Mouse (Mus musculus): ENCODE measurements around the gene Tex14. TPM values are rescaled to one million over a fixed set of nuclear protein-coding genes. Genes with fewer than 3 reads are reported as not detected.

The Tex14 gene
- polyA plus RNA-seq, 1 experiment = not detected

DNA sequence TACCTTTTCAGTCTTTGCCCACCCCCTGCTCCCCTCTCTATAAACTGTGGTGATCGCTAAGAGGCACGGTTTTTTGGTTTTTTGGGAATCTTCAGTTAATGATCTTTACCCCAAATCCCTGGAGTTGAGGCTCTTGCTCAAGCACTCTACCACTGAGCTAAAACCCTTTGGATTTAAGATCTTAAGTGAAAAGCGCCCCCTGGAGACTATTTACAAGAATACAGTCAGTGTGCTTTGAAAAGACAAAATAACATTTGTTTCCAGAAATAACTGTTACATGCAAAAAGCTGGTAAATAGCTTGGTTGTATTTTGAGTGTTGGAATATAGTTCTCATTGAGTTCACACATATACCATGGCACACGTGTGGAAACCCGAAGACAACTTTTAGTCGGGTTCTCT, 126.8 kb downstream of the Tex14 start:
- no peaks in the 10 kb centered on the region for H3K4me1 ChIP-seq (ENCODE audit: control insufficient read depth, insufficient read depth, insufficient read length, low read length)
- H3K4me3 ChIP-seq (ENCODE audit: insufficient read depth, low read depth, low read length) = no peak overlapping the region
- no peak overlapping the region for H3K27ac ChIP-seq (replicated peaks; ENCODE audit: low read depth, low read length)

DNA sequence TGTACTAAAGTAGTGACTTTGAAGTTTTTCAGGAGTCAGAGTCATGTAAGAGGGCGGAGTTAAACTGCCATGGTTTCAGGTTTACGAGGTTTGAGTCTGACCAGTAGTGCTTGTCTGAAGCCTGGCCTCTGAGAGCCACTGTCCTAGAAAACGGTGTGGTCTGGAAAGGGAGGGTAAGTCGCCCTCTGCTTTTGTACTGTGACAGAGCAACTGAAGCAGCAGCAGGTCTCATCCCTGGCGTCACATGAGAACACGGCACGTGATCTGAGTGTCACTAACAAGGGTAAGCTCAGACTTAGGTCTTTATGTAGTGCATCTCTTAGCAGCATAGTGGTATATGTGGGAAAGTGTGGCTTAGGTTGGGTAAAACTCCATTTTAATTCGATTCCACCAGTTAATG, 137.4 kb downstream of the Tex14 start:
- H3K4me1 ChIP-seq (ENCODE audit: control insufficient read depth, insufficient read depth, insufficient read length, low read length) = no peaks in the 10 kb centered on the region
- no peak overlapping the region for H3K27ac ChIP-seq (replicated peaks; ENCODE audit: low read depth, low read length)
- H3K4me3 ChIP-seq (ENCODE audit: insufficient read depth, low read depth, low read length) = no peak overlapping the region

DNA sequence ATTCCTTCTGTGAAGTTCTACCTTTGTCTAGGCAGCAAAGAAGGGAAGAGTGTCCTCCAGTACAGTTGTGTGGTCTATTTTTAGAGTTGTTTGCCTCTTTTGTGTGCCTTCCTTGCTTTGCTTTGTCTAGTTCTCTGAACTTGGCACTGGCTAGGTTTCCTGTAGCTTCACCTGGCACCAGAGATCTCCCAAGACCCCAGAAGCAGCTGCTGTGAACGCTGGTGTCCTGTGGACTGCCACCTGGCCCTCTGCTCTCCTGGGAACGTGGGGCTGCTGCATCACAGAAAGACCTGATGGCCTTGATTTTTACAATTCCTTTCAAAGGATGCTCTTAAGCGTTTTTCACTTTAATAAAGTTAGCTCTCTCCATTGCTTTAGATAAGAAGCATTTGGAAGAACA, 138.0 kb downstream of the Tex14 start:
- Histone ChIP-seq H3K27ac (replicated peaks; ENCODE audit: low read depth, low read length) (no peak overlapping the region), H3K4me1 (ENCODE audit: control insufficient read depth, insufficient read depth, insufficient read length, low read length) (no peaks in the 10 kb centered on the region), H3K4me3 (ENCODE audit: insufficient read depth, low read depth, low read length) (no peak overlapping the region)

DNA sequence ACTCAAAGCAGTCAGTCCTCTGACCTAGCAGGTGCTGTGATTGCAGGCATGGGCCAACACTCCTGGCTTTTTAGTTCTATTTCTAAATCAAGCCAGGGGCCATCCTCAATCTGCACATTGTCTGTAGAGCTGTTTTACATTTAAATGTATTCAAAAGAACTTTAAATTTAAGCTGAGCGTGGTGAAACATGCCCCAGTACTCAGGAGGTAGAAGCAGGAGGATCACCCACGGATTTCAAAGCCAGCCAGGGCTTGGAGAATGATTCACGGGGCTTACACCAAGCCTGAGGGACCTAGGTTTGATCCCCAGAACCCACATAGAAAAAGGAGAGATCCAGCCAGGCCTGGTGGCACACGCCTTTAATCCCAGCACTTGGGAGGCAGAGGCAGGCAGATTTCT, 148.5 kb downstream of the Tex14 start:
- H3K4me3 ChIP-seq (ENCODE audit: insufficient read depth, low read depth, low read length) = no peak overlapping the region
- no peak overlapping the region for H3K27ac ChIP-seq (replicated peaks; ENCODE audit: low read depth, low read length)
- peaks cover 6% of the 10 kb centered on the region; the same call in 1 of the 2 replicates for H3K4me1 ChIP-seq (ENCODE audit: control insufficient read depth, insufficient read depth, insufficient read length, low read length)

DNA sequence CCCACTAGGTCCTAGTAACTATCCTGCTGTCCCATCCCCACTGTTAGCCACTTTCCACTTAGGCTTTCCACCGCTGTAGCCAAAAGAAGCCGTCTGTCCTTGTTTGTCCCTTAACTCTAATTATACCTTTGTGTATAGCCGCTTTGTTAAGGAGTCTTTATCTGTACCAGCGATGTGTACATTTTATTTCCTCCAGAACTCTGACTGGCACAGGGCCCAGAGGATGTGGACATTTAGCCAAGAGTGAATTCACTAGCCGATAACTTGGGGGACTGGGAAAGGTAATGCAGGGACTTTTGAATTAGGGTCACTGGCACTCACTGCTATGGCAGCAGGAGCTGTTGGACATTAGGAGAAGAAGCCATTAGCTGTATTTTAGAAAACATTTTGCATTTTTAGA, 149.5 kb downstream of the Tex14 start:
- peak overlapping the region; percentile 74 for H3K27ac ChIP-seq (replicated peaks; ENCODE audit: low read depth, low read length)
- H3K4me1 ChIP-seq (ENCODE audit: control insufficient read depth, insufficient read depth, insufficient read length, low read length) = peaks cover 6% of the 10 kb centered on the region; the same call in 1 of the 2 replicates
- H3K4me3 ChIP-seq (ENCODE audit: insufficient read depth, low read depth, low read length) = no peak overlapping the region

DNA sequence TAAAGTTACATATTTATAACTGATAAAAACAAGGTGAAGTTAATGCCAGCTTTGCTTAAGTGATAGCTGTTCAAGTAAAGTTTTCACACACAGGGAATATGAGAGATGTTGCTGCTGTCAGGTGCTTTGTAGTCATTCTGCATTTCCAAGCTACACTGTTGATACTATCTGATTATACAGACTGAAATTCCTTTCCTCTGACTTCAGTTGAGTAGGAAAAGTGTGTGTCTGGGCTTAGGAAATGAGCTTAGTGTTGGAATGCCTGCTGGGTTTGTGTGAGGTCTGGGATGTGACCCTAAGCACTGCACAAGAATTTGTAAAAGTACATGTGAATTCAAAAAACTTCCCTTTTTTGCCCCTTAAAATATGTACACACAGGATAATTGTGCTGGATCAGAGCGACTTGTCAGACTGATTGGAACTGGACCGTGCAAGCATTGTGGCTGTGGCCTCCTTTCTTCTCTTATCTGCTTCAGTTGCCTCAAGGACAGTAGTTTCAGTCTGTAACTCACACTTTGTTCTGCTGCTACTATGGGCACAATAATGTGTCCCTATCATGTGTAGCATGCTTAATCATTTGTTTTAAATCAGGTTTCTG, 150.3 kb downstream of the Tex14 start:
- Histone ChIP-seq H3K27ac (replicated peaks; ENCODE audit: low read depth, low read length) (peak overlapping the region; percentile 77), H3K4me1 (ENCODE audit: control insufficient read depth, insufficient read depth, insufficient read length, low read length) (peaks cover 6% of the 10 kb centered on the region; the same call in 1 of the 2 replicates), H3K4me3 (ENCODE audit: insufficient read depth, low read depth, low read length) (no peak overlapping the region)

DNA sequence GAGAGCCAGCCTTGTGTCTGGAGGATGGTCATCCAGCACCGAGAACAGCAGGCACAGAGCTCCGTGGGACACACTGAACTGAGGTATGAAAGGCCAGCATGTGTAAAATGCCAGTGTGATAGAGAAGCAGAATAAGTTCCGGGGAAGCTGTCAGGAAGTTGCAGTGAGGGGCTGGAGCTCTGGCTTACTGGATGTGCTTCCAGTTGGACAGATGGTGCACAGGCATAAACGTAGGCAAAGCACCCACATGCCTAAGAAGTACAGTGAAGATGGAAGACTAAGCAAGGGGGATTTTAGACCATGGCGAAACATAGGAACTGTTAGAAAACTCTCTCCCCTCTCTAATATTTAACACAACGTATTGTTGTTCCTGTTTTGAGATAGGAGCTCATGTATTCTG, 156.3 kb downstream of the Tex14 start:
- Histone ChIP-seq H3K27ac (replicated peaks; ENCODE audit: low read depth, low read length) (no peak overlapping the region), H3K4me3 (ENCODE audit: insufficient read depth, low read depth, low read length) (no peak overlapping the region), H3K4me1 (ENCODE audit: control insufficient read depth, insufficient read depth, insufficient read length, low read length) (no peaks in the 10 kb centered on the region)

DNA sequence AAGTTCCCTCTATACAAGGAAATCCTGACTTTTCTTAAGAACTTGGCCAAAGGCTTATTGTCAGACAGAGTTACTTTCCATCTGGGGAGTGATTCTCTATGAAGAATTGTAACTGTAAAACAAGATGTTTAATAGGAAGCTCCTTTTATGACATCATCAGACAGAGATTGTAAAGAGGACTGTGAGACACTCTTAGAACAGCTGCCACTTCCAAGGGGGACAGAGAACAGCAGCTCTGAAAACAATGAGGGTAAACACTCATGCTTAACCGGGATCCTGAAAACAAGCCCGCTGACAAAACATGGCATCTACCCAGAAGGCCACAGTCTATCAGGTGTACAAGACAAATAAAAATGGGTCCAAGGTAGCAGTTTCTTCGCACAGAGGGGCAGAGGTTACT, 161.6 kb downstream of the Tex14 start, which contains the start of gene Gm11492:
Gene Gm11492 (plus strand): TSS at position 153 of the 400 bp plus-strand sequence.
- Histone ChIP-seq H3K27ac (replicated peaks; ENCODE audit: low read depth, low read length) (peak within 1 kb of the TSS; percentile 99), H3K4me1 (ENCODE audit: control insufficient read depth, insufficient read depth, insufficient read length, low read length) (peaks cover 34% of the 10 kb centered on the region), H3K4me3 (ENCODE audit: insufficient read depth, low read depth, low read length) (no peak within 1 kb of the TSS)

DNA sequence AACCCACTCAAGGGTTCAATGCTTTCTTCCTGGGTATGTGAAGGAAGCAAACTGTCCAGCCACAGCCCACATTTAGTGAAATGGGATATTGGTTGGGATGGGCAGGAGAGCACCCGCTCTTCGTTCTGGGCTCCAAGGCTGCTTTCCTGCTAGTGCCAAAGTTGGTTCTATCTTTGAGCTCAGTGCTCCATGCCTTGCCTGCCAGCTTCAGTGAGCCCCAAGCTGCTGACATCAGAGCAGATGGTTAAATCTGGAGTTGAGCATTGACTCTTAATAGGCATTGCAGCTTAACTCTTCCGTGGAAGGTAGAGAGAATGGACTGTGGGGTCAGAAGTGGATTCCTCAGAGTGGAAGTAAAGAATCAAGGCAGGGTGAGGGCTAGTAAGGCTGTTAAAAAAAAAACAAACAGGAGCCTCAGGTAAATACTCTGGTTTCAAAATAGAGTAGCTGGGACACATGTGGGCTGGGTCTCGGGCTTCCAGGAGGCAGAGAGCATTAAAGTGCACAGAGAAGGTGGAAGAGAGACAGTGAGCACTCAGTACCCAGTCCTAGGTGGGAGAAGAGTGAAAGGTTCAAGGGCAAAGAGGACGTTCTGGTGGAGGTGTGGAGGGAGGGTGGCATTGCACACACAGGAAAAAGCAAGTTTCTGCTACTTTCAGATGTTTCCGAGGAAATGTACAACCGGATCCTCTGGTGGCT, 163.5 kb downstream of the Tex14 start, which contains the start of gene Sept4:
Gene Sept4 (plus strand): TSS at position 649 of the 699 bp plus-strand sequence.
- Histone ChIP-seq H3K4me3 (ENCODE audit: insufficient read depth, low read depth, low read length) (no peak within 1 kb of the TSS), H3K4me1 (ENCODE audit: control insufficient read depth, insufficient read depth, insufficient read length, low read length) (peaks cover 41% of the 10 kb centered on the region)

DNA sequence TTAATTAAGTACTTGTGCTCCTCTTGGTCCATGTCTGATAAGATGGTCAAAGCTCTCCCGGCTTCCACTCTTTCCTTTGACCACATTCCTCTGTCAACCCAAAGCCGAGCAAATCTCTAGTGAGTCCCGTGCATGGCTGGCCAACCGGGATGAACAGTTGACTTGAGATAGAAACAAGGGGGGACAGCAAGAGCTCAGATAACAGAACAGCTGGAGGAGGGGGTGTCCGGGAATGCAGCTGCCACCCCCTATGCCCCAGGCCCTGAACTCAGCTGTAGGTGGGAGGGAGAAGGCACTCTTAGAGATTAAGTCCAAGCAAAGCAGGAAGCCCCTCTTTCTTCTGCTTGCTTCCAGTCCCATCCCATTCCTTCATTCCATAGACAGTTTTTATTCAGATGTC, 165.9 kb downstream of the Tex14 start:
- H3K4me3 ChIP-seq (ENCODE audit: insufficient read depth, low read depth, low read length) = no peak overlapping the region
- H3K27ac ChIP-seq (replicated peaks; ENCODE audit: low read depth, low read length) = peak overlapping the region; percentile 87
- H3K4me1 ChIP-seq (ENCODE audit: control insufficient read depth, insufficient read depth, insufficient read length, low read length) = peaks cover 41% of the 10 kb centered on the region

More for the DNA sequence above, 163.5 kb downstream of the Tex14 start, which contains the start of gene Sept4:
- peak within 1 kb of the TSS; percentile 99 for H3K27ac ChIP-seq (replicated peaks; ENCODE audit: low read depth, low read length)

DNA sequence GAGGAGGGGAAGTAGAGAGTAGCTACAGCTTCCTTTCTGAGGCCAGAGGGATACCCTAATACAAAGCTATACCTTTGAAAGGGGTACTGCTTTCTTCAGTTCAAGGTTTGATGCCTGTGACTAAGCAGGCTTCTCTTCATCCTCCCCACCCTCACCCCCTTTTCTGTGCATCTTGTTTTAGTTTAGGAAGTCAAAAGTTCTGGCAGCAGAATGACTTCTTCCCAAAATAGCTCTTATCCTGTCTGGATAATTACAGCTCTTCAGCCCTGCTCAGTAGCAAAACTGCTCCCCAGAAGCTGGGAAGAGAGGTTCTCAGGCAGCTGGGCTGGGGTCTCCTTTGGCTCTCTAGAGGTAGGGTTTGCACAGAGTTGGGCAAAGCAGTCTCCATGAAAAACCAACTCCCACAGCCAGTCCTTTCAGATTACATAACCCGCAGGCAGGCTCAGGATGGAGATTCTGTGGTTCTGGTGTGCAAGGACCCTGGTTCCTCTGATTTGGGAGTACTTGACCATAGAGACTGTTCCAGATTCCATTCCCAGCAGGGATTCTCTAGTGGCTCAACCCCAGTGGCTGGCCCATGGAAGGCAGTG, 166.6 kb downstream of the Tex14 start:
- peak overlapping the region; percentile 78 for H3K27ac ChIP-seq (replicated peaks; ENCODE audit: low read depth, low read length)
- no peak overlapping the region for H3K4me3 ChIP-seq (ENCODE audit: insufficient read depth, low read depth, low read length)
- H3K4me1 ChIP-seq (ENCODE audit: control insufficient read depth, insufficient read depth, insufficient read length, low read length) = peaks cover 41% of the 10 kb centered on the region

DNA sequence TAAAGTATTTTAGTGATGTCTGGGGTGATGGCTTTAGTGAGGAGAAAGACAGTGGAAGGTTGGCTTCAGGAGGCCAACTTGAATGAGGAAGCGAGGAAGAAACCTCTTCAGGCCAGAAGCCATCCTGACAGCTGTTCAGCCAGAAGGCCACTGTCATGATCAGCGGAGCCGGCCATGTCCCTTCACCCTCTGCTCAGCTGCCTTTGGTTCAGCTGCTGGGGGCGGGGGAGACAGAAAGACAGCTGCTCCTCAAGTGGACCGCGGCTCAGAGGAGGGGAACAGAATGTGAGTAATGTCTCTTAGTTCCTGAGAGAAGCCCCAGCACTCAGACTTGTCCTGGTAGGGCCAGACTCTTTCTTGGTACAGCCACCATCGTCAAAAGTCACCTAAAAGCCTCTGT, 168.9 kb downstream of the Tex14 start:
- Histone ChIP-seq H3K4me3 (ENCODE audit: insufficient read depth, low read depth, low read length) (no peak overlapping the region), H3K4me1 (ENCODE audit: control insufficient read depth, insufficient read depth, insufficient read length, low read length) (peaks cover 30% of the 10 kb centered on the region), H3K27ac (replicated peaks; ENCODE audit: low read depth, low read length) (no peak overlapping the region)

DNA sequence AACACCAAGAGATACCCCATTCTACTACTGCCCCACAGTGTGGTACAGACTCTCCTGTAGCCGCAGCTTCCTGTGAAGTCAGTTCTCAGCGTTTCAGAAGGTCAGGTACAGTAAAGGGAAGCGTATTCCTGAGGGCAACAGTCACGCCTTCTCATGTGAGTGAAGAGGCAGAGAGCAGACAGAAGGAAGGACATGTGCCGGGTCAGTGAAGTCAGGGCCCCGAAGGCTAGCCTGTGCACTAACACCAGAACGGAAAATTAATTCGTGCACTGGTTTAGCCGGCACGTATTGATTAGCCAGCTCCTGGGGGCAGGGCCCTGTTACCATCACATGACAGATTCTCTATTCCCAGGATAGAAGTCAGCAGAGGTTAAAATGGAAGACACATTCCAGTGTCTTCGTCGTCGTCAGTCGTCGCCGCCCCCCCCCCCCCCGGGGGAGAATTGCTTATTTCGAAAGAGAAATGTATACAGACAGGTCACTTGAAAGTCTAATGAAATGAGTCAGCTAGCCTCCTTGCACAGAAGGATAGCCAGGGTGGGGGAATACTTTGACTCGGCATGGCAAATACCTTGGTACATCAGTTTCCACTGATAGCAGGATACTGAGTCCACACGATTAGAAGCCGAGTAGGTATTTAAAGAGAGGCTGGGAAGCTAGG, 169.8 kb downstream of the Tex14 start:
- peaks cover 25% of the 10 kb centered on the region for H3K4me1 ChIP-seq (ENCODE audit: control insufficient read depth, insufficient read depth, insufficient read length, low read length)
- no peak overlapping the region for H3K27ac ChIP-seq (replicated peaks; ENCODE audit: low read depth, low read length)
- H3K4me3 ChIP-seq (ENCODE audit: insufficient read depth, low read depth, low read length) = no peak overlapping the region

DNA sequence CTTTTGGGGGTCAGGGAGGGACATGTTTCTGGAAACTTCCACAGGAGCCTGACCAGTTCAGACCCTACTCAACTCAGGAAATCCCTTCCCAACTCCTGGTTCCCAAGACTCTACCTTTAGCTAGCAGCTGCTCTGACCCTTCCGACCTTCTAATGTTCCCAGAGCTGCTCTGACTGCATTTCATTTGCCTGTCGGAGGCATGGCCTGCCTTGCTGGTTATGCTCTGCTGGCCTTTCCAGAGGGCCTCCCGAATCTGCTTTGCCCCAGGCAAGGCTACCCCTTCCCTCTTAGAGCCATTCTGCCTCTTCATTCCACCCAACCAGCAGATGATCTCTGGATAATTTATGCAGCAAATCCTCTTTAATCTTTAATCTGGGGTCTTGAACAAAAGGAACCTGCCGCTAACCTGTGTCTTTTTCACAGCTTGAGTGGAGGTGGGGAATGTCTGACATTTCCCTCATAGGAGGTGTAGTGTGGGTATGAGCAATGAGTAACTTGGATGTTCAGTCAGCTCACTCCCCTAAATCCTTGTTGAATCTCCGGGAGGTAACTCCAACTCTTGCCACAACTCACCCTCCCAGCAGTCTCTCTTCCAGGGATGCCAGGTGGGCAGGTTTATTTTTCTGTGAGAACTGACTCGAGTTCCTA, 172.9 kb downstream of the Tex14 start:
- Histone ChIP-seq H3K4me1 (ENCODE audit: control insufficient read depth, insufficient read depth, insufficient read length, low read length) (peaks cover 15% of the 10 kb centered on the region), H3K27ac (replicated peaks; ENCODE audit: low read depth, low read length) (peak overlapping the region; percentile 44), H3K4me3 (ENCODE audit: insufficient read depth, low read depth, low read length) (peak overlapping the region; percentile 42)

Data from brown adipose tissue, adult 24 weeks (tissue).